In genomic region chr13:40737761-40738160, GRCm38 (mm10) we compare ENCODE assay signal across 9 mouse cellular contexts. TPM values are rescaled to one million over a fixed set of nuclear protein-coding genes. Genes with fewer than 3 reads are reported as not detected.
DNase-seq lines count a peak whose midpoint lies in the region; ATAC-seq and TF ChIP-seq lines count a peak whose summit lies in the region.
"Had no signal": no experiment of that assay in that cellular context is flagged by ENCODE, and none has a peak within 500 bp of the region (broad histone marks: within the 10 kb centered on the region; RNA-seq: fewer than 3 reads in every experiment).

No protein-coding gene starts in this region.

- no peak overlapping the region for H3K4me3 ChIP-seq in cerebellum, adult 2 months (replicated peaks; ENCODE audit: insufficient read depth, low read depth, low read length)
- 0 out of 2 replicates have a peak overlapping the region, but pooled peaks have one; percentile 2 for H3K4me3 ChIP-seq in lung, embryonic 14.5 days (ENCODE audit: low read depth, low read length)
- H3K4me3 ChIP-seq in midbrain, embryonic 13.5 days (replicated peaks) = no peak overlapping the region
- peak overlapping the region; percentile 25 for H3K4me3 ChIP-seq in stomach, postnatal 0 days (ENCODE audit: low read depth, low read length)

- TF ChIP-seq CTCF in cerebellum, adult 2 months (IDR thresholded peaks at IDR 0.05; ENCODE audit: borderline replicate concordance, insufficient read depth, low read depth, low read length) = no peak
- no peak for TF ChIP-seq CTCF in lung, embryonic 14.5 days (IDR thresholded peaks at IDR 0.05; ENCODE audit: low read depth)
- no peak for TF ChIP-seq CTCF in stomach, postnatal 0 days (IDR thresholded peaks at IDR 0.05; ENCODE audit: low read depth)

- no peak for TF ChIP-seq EP300 in stomach, postnatal 0 days (optimal IDR thresholded peaks at IDR 0.05)

- H3K27me3 ChIP-seq in cerebellum, adult 2 months (ENCODE audit: control insufficient read depth, insufficient read depth, low read length) = peaks cover 8% of the 10 kb centered on the region; the same call in 1 of the 2 replicates
- H3K27me3 ChIP-seq in lung, embryonic 14.5 days (ENCODE audit: insufficient read depth, low read length) = peaks cover 100% of the 10 kb centered on the region
- H3K27me3 ChIP-seq in midbrain, embryonic 13.5 days = peaks cover 100% of the 10 kb centered on the region
- H3K27me3 ChIP-seq in stomach, postnatal 0 days (ENCODE audit: control insufficient read depth, insufficient read depth, low read length) = peaks cover 38% of the 10 kb centered on the region; the same call in 1 of the 2 replicates

- H3K4me2 ChIP-seq in lung, embryonic 14.5 days = no peak overlapping the region
- H3K4me2 ChIP-seq in midbrain, embryonic 13.5 days (replicated peaks) = no peak overlapping the region
- peak overlapping the region; percentile 44 for H3K4me2 ChIP-seq in stomach, postnatal 0 days (replicated peaks; ENCODE audit: low read depth)

- H3K9ac ChIP-seq in lung, embryonic 14.5 days = no peak overlapping the region
- H3K9ac ChIP-seq in midbrain, embryonic 13.5 days (replicated peaks) = no peak overlapping the region
- no peak overlapping the region for H3K9ac ChIP-seq in stomach, postnatal 0 days (ENCODE audit: low read length)

- no peak for ATAC-seq in lung, embryonic 14.5 days (ENCODE audit: insufficient read depth)
- ATAC-seq in midbrain, embryonic 13.5 days = 0 out of 2 replicates have a peak, but pooled peaks have one; percentile 10
- ATAC-seq in stomach, postnatal 0 days (ENCODE audit: low FRiP score, low TSS enrichment) = no peak

- H3K9me3 ChIP-seq in lung, embryonic 14.5 days (ENCODE audit: low read depth, low read length) = no peaks in the 10 kb centered on the region
- no peaks in the 10 kb centered on the region for H3K9me3 ChIP-seq in midbrain, embryonic 13.5 days
- H3K9me3 ChIP-seq in stomach, postnatal 0 days (ENCODE audit: control insufficient read depth, low read length) = no peaks in the 10 kb centered on the region

- H3K36me3 ChIP-seq in lung, embryonic 14.5 days (ENCODE audit: insufficient read depth) = no peaks in the 10 kb centered on the region
- H3K36me3 ChIP-seq in midbrain, embryonic 13.5 days = no peaks in the 10 kb centered on the region
- H3K36me3 ChIP-seq in stomach, postnatal 0 days (ENCODE audit: control insufficient read depth, insufficient read depth, low read length) = no peaks in the 10 kb centered on the region

- no peak overlapping the region for H3K27ac ChIP-seq in cerebellum, adult 2 months (ENCODE audit: insufficient read depth, low read length)
- no peak overlapping the region for H3K27ac ChIP-seq in lung, embryonic 14.5 days (ENCODE audit: low read depth)
- no peak overlapping the region for H3K27ac ChIP-seq in midbrain, embryonic 13.5 days
- H3K27ac ChIP-seq in stomach, postnatal 0 days (replicated peaks) = no peak overlapping the region

- WGBS in cerebellum, adult 2 months = 3% methylated on average over 22 of the region's 22 CpGs
- 2% methylated on average over 22 of the region's 22 CpGs for WGBS in lung, embryonic 14.5 days
- whole genome bisulfite sequencing in midbrain, embryonic 13.5 days = under 1% methylated on average over 20 of the region's 22 CpGs
- WGBS in stomach, postnatal 0 days = 5% methylated on average over 16 of the region's 22 CpGs

- 0 out of 2 replicates have a peak, but pooled peaks cover 5% of the 10 kb centered on the region for H3K4me1 ChIP-seq in cerebellum, adult 2 months (ENCODE audit: control insufficient read depth, insufficient read depth, low read length)
- no peaks in the 10 kb centered on the region for H3K4me1 ChIP-seq in lung, embryonic 14.5 days (ENCODE audit: insufficient read depth)
- H3K4me1 ChIP-seq in midbrain, embryonic 13.5 days (replicated peaks) = peaks cover 25% of the 10 kb centered on the region
- H3K4me1 ChIP-seq in stomach, postnatal 0 days (replicated peaks; ENCODE audit: control insufficient read depth, insufficient read depth) = no peaks in the 10 kb centered on the region

- TF ChIP-seq POLR2A in cerebellum, adult 2 months (IDR thresholded peaks at IDR 0.05; ENCODE audit: borderline replicate concordance, insufficient read depth, low read length) = no peak

- DNase-seq in cerebellum, postnatal 10 days = peak; percentile 16 to 24
- DNase-seq in cerebellum, adult 2 months = no peak
- no peak for DNase-seq in lung, embryonic 14.5 days
- DNase-seq in lung, postnatal 4 days = no peak
- no peak for DNase-seq in stomach, postnatal 0 days (ENCODE audit: low spot score)
- DNase-seq in urinary bladder, postnatal 14 days (ENCODE audit: low spot score) = no peak
- no peak for DNase-seq in ovary, postnatal 14 days (ENCODE audit: low spot score)
- DNase-seq: lung, postnatal 36 days had no signal

RNA-seq across cellular contexts. Expression of gene Tfap2a, which starts 0.4 kb away (rescaled TPM):
- 5.1 and 6.9 TPM in 2 replicates for polyA plus RNA-seq in cerebellum, adult 2 months (2012; rRNA removed)
- 0.11 and 0.19 TPM in 2 replicates for polyA plus RNA-seq in lung, embryonic 14.5 days (2014; fragmentation: Nextera tagmentation; extraction: Ambion mirVana)
- polyA plus RNA-seq in midbrain, embryonic 13.5 days (2015; fragmentation: Nextera tagmentation; extraction: Ambion mirVana) = 8.9 and 9.2 TPM in 2 replicates
- 3.4 and 3.7 TPM in 2 replicates for polyA plus RNA-seq in stomach, postnatal 0 days (2015; fragmentation: Nextera tagmentation; extraction: Ambion mirVana)

Comparison
In these comparisons a context has a peak if more than half of its experiments do, and no peak if none do; other contexts are left out.
1. DNase-seq: peak in cerebellum, postnatal 10 days (2 of 2); none in cerebellum, adult 2 months (0 of 2), lung, embryonic 14.5 days (single experiment), lung, postnatal 4 days (0 of 2), stomach, postnatal 0 days (single experiment), urinary bladder, postnatal 14 days (single experiment) and ovary, postnatal 14 days (single experiment).
2. H3K4me3 ChIP-seq: peak in lung, embryonic 14.5 days (single experiment) and stomach, postnatal 0 days (single experiment); none in cerebellum, adult 2 months (single experiment) and midbrain, embryonic 13.5 days (single experiment).